Mouse (Mus musculus) megakaryocyte-erythroid progenitor cell, adult 5 weeks (primary cell): ENCODE results near the gene Mical2. TPM values are rescaled to one million over a fixed set of nuclear protein-coding genes. Genes with fewer than 3 reads are reported as not detected.

Source experiments
- polyA plus RNA-seq: library from polyadenylated mRNA; stranded (reverse); fragments of >175 nt; gene quantifications from 2 replicates; pipeline ENCODE4 v1.2.3, GENCODE M21; 2012

The Mical2 gene
- polyA plus RNA-seq, result 0.43 and 0.44 TPM in 2 replicates

GRCm38 (mm10) chr7:112225615-112226262 is at the start of gene Mical2:
Mical2 (plus strand) TSS chr7:112225856.

DNA sequence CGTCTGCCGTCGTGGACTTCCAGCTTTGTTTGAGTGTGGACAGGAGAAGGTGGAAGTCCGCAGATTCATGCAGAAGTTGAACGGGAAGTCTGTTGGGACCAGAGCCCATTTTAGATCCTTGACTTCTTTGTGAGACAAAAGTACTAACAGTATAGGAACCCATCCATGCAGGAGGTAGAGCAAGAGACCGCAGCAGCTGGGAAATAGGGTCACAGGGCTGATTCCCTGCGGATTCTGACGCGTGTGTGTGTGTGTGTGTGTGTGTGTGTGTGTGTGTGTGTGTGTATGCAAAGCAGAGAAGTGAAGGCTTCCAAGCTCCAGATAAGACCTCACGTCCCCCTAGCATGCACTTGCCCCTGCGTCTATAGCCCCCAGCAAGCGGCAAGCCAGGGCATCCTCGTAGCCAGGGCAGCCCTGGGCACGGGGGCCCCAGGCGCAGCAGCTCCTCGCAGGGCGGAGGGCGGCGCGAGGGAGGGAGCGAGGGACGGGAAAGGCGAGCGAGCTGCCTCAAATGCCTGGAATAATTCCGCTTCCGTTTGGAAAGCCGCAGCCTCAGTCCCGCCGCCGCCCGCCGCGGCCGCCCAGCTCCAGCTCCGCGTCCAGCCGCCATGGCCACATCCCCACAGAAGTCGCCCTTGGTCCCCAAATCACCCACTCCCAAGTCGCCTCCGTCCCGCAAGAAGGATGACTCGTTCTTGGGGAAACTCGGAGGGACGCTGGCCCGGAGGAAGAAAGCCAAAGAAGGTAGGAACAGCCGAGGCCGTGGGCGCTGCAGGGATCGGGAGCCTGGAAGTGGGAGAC is 201.9 kb downstream of the Mical2 start, which contains the start of gene Parva:
Gene Parva, plus strand, starts transcription at position 149 of the 801 bp plus-strand sequence.

Other genes starting within 250 kb of the Mical2 start
- gene Usp47, start 202.4 kb upstream of the Mical2 start, polyA plus RNA-seq, result 6.6 and 7.2 TPM in 2 replicates
- gene Dkk3, start 66.8 kb upstream of the Mical2 start, polyA plus RNA-seq, result 0.07 and 0.15 TPM in 2 replicates
- 0.01 TPM in 1 of 2 replicates, not detected in the other for gene Parva, start 201.6 kb downstream of the Mical2 start, polyA plus RNA-seq